Mouse (Mus musculus): Measurements from ENCODE around the gene Iqcf3.
"Not testable (repeated sequence)": the region's sequence is repeated elsewhere in the genome, so short reads cannot be mapped to it uniquely, and the experiment has no call there.

Gene Iqcf3

DNA sequence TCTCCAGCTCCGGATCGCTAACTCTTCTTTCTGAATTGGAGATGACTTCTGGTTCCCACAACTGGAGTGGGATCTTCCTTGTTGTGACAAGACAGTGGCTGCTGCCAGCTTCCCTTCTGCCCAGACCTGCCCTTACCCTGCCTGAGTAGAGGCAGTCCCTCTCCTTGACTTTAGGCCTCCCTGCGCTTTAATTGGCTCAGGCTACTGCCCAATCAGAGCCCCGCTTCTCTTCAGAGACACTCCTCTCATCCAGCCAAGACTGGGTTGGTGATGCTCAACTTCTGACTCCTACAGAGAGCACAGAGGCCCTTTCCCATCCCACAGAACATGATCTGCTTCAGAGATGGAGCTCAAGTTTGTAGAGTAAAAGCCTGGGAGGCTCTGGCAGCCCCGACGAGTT is 57.2 kb downstream of the Iqcf3 start:
- DNase-seq = no peak

DNA sequence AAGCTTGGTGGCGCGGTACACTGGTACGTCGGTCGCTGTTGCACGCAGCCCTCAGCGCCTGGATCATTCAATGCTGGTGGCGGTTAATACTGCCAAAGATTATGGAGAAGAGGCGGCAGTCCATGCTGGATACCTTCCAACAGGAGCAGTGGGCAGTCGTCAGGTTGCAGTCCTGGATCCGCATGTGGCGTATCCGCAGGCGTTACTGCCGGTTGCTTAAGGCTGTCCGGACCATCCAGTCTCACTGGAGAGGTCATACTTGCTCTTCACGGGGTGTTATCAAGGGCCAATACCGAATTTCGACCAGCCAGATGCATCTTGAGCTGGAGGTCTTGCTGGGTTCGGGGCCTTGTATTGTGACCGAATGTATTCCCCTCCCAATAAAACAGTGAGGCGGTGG is 59.6 kb downstream of the Iqcf3 start:
- no peak for DNase-seq

DNA sequence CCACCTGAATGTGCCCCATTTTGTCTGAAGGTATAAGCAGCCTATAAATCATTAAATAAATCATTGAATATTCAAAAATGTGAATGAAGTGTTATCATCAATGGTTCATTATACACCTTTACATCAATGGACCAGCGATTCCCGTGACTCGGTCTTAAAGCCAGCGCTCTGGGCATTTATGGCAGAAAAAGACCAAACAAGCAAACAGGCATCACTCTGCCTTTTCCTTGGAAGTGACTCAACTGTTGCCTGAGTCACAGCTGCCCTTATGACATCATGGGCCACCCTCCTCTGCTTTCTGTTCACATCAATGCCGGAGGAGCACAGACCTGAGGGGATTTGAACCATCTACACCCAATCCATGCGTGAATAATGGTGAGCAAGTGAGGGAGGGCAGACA is 61.8 kb downstream of the Iqcf3 start, which contains the start of gene Iqcf1:
Gene Iqcf1, plus strand, starts transcription at position 301 of the 400 bp plus-strand sequence.
- DNase-seq = no peak

DNA sequence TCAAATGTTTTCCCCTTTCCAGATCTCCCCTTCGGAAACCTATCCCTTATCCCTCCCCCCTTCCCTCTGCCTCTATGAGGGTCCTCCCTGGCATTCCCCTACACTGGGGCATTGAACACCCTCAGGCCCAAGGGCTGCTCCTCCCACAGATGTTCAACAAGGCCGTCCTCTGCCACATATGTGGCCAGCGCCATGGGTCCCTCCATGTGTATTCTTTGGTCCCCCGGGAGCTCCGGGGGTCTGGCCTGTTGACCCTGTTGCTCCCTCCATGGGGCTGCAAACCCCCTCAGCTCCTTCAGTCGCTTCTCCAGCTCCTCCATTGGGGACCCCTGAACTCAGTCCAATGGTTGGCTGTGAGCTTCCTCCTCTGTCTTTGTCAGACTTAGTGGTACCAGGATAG is 73.8 kb downstream of the Iqcf3 start:
- DNase-seq = not testable (repeated sequence)

DNA sequence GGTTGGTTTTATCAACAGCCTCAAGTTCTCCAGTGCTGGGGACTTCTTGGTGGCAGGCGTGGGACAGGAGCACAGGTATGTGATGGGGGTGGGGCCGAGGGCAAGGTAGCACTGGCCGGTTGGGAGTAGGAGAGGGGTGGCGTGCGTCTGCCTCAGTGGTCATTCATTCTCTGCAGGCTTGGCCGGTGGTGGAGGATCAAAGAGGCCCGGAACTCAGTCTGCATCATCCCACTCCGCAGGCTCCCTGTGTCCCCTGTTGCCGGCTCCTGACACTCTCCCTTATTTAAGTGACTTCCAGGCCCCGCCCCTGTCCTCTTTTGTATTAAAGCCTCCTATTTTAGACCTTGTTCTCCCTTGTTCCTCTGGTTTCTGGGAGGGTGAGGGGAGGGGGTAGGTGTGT is 76.4 kb downstream of the Iqcf3 start:
- no peak for DNase-seq

DNA sequence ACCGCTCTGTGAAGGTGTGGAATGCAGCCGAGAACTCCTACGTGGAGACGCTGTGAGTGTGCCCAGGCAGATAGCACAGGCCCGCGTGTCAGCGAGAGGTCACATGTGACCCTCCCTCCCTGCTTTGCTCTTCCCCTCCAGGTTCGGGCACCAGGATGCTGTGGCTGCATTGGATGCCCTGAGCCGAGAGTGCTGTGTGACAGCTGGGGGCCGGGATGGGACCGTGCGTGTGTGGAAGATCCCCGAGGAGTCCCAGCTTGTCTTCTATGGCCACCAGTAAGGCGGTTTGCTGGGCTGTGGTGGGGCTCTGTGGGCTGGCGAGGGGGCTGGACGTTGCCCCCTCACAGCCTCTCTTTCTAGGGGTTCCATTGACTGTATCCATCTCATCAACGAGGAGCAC is 77.8 kb downstream of the Iqcf3 start:
- DNase-seq = no peak

DNA sequence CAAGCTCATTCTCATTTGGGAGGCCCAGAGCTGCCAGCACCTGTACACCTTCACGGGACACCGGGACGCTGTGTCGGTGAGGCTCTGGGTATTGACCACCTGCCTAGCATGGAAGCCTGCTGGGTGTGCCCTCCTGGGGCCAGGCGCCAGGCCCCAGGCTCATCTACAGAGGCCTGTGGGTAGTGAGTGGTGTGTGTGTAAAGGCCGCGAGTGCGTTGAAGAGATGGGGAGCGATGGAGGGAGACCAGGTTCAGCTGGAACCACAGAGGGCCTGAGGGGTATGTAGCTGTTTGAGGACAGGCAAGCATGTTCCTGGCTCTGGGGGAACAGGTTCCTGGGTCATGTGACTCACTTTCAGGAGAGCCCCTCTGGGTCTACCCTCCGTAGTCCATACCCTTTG is 78.3 kb downstream of the Iqcf3 start:
- DNase-seq = no peak

DNA sequence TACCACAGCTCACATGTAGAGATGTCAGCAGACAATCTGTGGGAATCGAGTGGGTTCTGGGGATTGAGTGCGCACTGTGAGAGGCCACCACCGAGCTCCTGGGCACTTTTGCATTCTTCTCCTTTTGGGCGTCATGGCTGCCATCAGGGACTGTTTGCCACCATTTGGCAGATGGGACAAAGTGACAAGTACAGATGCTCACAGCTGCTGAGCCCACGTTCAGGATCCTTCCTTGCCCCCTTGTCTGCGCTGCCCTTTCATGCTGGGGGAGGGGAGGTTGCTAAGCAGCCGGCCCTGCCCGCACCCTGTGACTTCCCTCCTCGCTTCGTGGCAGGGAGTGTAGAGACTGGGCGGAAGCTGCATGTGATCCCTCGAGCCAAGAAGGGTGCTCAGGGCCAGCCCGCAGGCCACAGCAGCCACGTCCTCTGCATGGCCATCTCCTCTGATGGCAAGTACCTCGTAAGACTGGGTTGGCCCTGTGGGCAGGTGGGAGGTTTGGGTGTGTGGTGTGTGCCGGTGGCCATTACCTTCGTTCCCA is 78.8 kb downstream of the Iqcf3 start:
- DNase-seq = no peak

DNA sequence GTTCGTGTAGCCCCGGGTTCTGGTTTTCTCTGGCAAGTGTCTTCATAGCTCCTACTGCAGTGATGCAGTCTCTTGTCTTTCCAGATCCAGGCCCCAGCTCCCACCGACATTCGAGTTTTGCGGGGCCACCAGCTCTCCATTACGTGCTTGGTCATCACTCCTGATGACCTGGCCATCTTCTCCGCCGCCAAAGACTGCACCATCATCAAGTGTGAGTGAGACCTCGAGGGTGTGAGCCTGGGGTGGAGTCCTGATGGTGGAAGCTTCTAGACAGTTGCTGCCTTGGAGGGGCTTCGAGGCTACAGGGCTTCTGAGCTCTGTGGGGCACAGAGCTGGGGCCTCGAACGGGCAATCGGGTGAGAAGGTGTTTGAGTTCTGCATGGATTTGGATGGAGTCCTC is 79.8 kb downstream of the Iqcf3 start:
- no peak for DNase-seq

DNA sequence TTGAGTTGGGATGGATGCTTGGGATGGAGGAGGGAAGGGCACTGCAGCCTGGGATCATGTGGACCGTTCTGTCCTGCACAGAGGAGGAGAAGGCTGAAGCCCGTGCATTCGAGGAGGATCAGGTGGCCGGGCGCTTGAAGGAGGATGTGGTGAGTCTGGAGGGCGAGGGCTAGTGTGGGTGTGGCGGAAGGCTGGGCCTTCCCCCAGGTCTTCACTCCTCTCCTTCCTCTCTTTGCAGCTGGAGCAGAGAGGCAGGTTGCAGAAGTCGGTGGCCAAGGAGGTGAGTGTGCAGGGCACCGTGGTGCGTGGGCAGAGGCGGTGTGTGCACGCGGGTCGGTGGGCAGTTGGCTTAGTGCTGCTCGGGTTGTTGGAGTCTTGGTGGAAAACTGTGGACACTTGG is 80.4 kb downstream of the Iqcf3 start:
- DNase-seq = peak in 1 of 2 experiments; percentile 2

DNA sequence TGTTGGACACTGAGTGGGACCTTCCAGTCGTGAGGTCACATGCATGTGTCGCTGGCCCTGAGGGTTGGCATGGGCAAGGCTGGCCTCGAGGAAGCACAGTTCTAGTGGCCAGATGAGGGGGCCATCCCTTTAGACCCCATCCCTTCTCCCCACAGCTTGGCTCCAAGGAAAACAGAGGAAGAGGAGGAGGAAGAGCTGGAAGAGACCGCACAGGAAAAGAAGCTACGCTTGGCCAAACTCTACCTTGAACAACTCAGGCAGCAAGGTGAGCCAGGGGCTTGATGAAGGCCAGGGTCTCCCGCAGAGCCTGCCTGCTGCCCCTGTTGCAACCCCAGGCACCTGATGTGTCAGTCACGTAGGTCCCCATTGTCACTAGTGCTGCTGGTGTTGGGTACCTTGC is 80.9 kb downstream of the Iqcf3 start:
- DNase-seq = no peak

DNA sequence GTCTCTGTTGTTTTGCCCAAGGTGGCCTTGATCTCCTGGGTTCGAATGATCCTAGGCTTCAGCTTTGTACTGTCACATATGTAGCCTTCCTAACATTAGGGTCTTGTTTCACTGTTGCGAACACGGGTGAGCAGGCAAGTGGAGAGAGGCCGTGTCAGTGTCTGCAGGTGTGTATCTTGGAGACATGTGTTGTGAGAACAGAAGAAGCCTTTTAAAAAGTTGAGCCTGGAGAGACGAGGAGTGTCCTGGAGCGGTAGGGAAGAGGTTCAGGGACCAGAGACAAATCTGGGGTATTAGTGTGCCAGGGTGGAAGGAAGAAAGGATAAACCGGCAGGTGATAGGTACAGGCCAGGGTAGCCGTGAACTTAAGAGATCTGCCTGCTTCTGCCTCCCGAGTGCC is 83.3 kb downstream of the Iqcf3 start:
- DNase-seq = peak in 1 of 2 experiments; percentile 2

DNA sequence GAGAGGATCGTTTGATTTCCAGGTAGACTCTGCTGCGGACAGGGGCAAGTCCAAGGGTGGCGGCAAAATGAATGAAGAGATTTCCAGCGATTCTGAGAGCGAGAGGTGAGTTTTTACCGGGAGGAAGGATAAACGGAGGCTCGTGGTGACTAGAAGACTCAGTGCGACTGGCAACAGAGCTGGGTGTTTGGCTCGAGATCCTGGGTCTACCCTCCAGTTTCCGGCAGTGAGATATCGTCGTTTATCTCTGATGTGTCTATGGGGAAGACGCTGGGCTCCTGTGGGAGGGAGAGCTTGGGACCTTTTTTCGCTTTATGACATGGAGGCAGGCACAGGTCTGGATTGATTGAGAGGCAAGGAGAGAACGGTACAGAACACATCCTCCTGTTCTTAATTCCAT is 83.8 kb downstream of the Iqcf3 start:
- DNase-seq = peak in 1 of 2 experiments; percentile 3

DNA sequence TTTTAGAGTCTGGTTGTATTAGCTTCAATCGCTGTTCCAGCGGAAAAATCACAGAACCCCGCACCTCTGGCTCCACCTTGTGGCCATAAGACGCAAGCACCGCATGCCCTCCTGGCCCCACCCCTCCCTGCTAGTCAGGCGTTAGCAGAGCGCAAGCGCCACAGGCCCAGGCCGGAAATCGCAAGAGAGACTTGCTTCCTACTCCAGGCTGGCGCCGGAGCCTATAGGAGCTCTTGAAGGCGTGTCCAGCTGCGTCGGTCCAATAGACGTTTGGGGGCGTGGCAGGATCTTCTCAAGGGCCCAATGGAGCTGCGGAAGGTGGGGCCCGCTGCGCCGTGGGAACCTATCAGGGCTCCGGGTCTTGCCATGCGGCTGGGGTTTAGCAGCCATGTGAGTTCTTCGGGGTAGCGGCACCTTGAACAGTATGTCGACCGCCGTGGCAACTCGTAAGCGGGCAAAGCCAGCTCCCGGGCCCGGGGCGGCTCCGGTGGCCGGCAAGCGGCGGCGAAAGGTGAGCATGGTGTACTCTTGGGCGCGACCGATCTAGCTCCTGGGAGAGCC is 84.4 kb downstream of the Iqcf3 start, which contains the start of gene Parp3:
Gene Parp3, minus strand, starts transcription at position 26 of the 561 bp plus-strand sequence.
- peak; percentile 100 for DNase-seq

DNA sequence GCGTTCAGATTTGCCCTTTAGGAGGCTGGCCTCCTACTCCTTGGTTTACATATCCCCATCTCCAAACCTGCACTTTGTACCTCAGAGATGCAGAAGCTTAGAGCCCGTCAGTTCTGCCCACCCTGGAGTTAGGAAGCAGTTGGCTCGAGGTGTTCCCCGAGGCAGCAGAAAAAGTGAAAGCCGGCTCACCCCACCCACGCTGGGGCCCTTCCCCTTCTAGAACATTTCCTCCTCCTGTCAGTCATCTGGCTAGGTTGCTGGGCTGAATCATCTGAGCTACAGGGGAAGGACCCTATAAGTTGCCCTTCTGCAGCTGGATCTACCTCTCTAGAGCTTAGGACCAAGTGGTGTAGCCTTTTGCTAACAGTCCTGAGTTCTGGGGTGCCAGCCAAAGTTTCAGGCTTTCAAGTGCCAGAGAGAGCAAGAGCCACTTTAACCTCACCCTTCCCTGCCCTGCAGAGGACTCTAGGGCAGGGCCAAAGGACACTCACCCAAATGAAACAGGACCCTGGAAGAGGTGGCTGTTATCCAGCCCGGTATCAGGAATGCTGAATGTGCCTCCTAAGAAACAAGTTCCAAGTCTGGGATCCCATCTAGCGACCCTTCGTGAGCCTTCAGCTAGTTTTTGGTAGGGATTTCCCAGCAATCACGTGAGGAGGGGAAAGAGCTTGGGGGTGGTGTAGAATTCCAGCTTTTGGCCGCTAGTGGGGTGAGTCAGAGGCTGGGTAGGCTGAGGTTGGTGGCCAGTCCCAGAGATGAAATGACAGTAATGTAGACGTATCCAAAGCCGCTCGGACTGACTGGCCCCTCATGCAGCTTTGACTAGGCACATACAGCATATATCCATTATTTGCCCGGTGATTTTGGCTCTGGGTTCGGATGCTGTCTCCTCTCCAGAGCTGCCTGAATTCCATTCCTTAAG is 85.2 kb downstream of the Iqcf3 start:
- DNase-seq = peak; percentile 85 to 88

DNA sequence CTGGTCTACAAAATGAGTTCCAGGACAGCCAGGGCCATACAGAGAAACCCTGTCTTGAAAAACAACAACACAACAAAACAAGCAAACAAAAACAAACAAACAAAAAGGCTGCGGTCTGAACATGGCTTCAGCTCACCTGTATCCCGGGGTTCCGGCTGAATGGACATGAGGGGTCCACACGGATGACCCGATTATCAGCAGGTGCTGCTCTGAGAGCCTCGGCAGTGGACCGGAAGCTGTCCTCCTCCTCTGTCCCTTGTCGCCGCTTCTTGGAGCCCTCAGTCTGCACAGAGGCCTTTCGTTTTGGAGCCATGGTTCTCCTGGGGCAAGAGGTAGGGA is 85.8 kb downstream of the Iqcf3 start, which contains the start of gene Rrp9:
Gene Rrp9, plus strand, starts transcription at position 301 of the 339 bp plus-strand sequence.
- DNase-seq = no peak

DNA sequence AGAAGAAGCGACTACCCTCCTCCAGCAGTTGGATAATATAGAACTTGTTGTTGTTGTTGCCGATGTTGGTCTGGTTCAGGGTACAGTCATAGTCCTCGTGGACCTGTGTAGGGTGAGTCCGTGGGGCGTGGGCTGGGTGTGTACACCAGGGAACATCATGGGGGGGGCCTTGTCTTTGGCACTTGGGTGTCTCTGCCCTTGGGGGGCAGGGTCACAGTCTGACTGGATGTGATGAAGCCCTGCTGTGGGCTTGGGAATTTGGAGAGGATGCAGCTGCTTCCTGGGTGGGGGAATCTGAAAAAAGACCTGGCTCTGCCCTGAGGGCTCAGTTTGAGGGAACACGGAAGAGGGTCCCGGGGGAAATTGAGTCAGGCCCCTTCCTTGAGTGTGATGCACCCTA is 86.4 kb downstream of the Iqcf3 start:
- DNase-seq = peak; percentile 44 to 64

DNA sequence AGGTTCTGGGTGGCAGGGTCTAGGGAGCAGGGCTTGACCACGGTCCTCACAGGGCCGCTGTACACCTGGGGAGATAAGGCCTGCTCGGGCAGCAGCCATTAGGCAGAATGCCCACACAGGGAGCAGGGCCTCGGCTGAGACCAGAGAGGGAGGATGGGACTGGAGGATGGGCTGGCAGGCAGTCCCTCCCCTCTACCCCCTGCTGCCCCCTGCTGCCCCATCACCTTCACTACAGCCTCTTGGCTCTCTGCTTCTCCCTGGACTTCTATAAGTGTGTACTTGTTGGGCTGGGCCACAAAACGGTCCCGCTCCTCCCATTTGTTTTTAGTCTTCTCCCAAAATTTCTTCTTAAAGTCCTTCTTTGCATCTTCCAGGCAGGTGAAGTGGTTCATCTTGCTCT is 87.0 kb downstream of the Iqcf3 start:
- peak; percentile 76 to 81 for DNase-seq

DNA sequence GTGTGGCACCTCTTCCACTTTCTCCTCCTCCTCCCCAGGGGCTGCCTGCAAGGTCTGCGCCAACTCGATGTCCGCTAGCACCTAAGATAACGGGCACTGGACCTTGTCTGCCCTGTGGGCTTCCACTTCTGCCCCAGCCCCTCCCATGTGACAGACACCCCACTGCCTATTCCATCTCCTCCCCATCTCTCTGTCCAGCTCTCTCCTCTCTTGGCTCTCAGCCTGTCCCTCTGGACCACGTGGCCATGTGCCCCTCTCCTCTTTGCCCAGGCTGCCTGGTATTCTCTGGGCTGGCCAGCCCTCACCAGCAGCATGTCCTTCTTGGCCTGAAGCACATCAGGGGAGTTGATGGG is 87.7 kb downstream of the Iqcf3 start:
- no peak for DNase-seq

DNA sequence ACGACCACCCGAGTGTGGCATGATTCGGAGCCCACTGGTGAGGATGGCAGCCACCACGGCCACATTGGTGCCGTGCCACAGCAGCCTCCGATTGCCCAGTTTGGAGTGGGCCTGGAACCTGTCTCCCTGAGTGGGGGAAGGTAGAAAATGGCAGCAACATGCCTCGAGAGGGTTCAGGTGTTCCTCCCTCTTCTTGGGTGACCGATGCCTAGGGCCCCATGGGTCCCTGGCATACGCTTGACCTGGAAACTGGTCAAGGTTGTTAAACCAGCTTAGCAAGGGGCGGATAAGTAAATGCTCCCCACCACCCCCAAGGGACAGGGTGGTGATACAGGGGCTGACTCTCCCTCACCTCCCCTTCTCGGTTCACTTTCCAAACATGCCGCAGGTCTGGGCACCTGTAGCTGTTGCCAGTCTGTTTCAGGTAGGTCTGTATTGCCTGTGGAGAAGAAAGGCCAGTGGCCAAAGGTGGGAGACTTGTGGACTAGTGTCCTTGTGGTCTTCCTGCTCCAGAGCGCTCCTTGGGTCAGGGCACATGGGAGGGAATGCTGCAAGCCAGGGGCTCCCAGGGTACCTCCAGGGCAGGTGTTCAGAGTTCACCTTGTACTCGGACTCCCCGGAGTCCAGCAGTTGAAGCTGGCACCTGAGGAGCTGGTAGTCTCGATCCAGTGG is 88.2 kb downstream of the Iqcf3 start:
- DNase-seq = no peak

DNA sequence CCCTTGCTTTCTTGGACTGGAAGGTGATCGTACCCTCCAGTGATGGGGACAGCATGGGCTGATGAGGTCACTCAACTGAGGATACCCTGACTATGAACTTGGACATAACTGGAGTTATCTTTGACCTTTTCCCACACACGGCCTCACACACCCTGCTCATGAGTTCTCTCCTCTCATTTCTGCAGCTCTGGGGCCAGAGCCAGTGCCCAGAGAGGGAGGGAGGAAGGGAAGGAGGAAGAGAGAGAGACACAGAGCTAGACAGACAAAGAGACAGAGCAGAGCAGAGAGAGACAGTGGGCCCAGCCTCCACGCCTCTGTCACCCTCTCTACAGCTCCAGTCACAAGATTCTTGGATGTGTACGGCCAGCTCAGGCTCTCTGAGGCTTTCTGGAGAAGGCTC is 89.1 kb downstream of the Iqcf3 start:
- DNase-seq = no peak

DNA sequence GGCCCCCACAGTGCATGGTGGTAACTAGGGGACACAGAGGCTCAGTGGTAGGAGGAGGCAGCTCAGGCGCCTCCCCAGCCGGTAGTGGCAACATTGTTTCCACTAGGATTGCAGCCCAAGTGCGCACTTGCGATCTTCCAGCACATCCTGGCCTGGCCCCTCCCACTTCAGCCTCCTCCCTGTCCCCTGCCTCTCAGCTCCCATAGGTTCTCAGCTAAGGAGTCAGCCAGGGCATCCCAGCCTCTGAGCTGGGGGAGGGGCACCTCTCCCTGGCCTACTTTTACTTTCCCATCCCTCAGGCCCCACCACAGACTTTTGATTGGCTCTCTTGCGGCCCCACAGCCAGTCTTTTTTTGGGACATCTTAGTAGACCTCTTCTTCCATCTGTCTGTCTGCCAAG is 89.5 kb downstream of the Iqcf3 start:
- DNase-seq = peak; percentile 69 to 79

DNA sequence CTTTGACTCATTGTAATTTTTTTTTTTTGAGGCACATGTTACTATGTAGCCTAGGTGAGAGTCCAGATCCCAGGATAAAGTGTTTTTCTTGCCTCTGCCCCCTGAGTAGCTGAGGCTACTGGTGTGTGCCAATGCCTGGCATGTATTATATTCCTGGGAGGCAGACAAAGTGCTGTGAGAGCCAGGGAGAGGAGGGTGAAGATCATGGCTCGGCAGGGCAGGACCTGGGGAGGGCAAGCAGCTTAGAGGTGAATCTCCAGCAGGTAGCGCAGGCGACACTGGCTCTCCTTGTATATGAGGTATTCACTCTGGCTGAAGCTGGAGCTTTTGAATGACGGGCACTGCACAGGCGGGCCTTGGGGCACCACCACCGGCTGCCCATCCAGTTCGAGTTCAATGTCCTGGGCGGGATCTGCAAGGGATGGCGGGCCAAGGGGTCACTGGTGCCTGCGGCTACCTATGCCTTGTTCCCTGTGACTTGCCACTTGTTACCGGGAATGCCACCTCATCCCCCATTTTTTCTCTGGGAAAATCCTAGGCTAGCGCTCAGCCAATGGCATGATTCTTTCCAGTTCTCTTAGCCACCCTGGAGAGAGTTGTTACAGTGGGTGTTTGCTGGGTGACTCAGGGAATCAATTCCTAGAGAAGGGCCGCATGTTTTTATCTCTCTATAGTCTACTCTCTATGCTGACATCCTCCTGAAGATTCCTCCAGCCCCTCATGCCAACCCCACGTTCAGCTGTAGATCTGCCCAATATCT is 90.3 kb downstream of the Iqcf3 start:
- DNase-seq = no peak
